Mouse (Mus musculus) liver, postnatal 0 days (tissue): ENCODE measurements at regions not wholly inside any gene's neighbourhood (a gene's known extent, or its start where the extent isn't known, plus 50 kb on each side); places are given as distances from the start of the nearest gene placed in this dataset.

Experiments
- ATAC-seq: fragments of 200-750 bp; cut with Nextera tagmentation; 2 replicates; pipeline ENCODE4 v1.8.0; 2017; ENCODE audit warnings: mild to moderate bottlenecking, moderate library complexity
- DNase-seq: peaks from one replicate; pipeline ENCODE4 v3.0.0-alpha.2; 2016
- H3K27ac ChIP-seq: fragments of 300-500 bp; sonication (generic); 2 replicates; pipeline ENCODE4 v1.5.1; 2014; ENCODE audit warnings: antibody characterized with exemption, moderate library complexity, mild to moderate bottlenecking, low read depth
- H3K27me3 ChIP-seq: fragments of 300-500 bp; sonication (generic); 2 replicates; pipeline ENCODE4 v1.6.1; 2014; ENCODE audit warnings: low read length, control low read depth, mixed read lengths; ENCODE audit not compliant: insufficient read depth
- H3K36me3 ChIP-seq: fragments of 300-500 bp; sonication (generic); replicated peaks from 2 replicates; pipeline ENCODE4 v1.6.1; 2014; ENCODE audit warnings: mild to moderate bottlenecking, control low read depth, low read length, moderate library complexity, mixed read lengths; ENCODE audit not compliant: insufficient read depth
- H3K4me1 ChIP-seq: fragments of 300-500 bp; sonication (generic); 2 replicates; pipeline ENCODE4 v1.6.1; 2014; ENCODE audit warnings: antibody characterized with exemption, mild to moderate bottlenecking, control low read depth; ENCODE audit not compliant: insufficient read depth
- H3K4me2 ChIP-seq: fragments of 300-500 bp; sonication (generic); 2 replicates; pipeline ENCODE4 v1.6.1; 2014; ENCODE audit warnings: low read depth, mild to moderate bottlenecking, low read length, moderate library complexity, mixed read lengths
- H3K4me3 ChIP-seq: fragments of 300-500 bp; sonication (generic); 2 replicates; pipeline ENCODE4 v1.5.1; 2014; ENCODE audit warnings: low read depth, low read length
- H3K9ac ChIP-seq: fragments of 300-500 bp; sonication (generic); replicated peaks from 2 replicates; pipeline ENCODE4 v1.6.1; 2014; ENCODE audit warnings: mild to moderate bottlenecking, moderate library complexity
- H3K9me3 ChIP-seq: fragments of 300-500 bp; sonication (generic); 2 replicates; pipeline ENCODE4 v1.6.1; 2016; ENCODE audit warnings: mild to moderate bottlenecking, control low read depth, low read length, mixed read lengths
- CTCF ChIP-seq: sonication (generic); IDR thresholded peaks from 2 replicates; pipeline ENCODE4 v1.5.1; 2016; ENCODE audit warnings: antibody characterized with exemption, low read depth
- EP300 ChIP-seq: IDR thresholded peaks from 2 replicates; pipeline ENCODE4 v1.6.1; 2016; ENCODE audit warnings: antibody characterized with exemption, low read depth, mild to moderate bottlenecking
- WGBS: fragments of 180-500 bp; shearing (Covaris S2); extraction: QIAGEN DNeasy Blood & Tissue Kit; methylation state at CpG from one replicate; pipeline ENCODE4 v1.1.7; 2014; ENCODE audit not compliant: insufficient replicate concordance; 5-methylcytosine and 5-hydroxymethylcytosine counted together

DNA sequence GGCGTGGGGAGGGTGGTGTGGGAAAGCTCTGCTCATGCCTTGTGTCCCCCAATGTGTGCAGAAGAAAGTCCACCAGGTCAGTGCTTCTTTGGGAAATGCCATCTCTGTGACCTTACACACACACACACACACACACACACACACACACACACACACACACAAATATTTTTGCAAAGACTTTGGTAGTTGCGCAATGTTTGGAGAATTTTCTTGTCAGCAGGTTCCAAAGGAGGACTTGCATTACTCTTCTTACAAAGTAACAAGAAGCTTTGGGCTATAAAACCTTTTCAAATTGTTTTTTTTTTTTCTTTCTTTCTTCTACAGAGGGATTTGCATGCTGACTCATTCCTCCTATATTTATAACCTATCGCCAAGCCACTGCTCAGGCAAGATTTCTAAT, 59.1 kb upstream of the Npvf start:
- Histone ChIP-seq H3K36me3 (no peaks in the 10 kb centered on the region), H3K4me3 (no peak overlapping the region), H3K4me1 (no peaks in the 10 kb centered on the region), H3K4me2 (no peak overlapping the region), H3K27me3 (no peaks in the 10 kb centered on the region), H3K9ac (no peak overlapping the region), H3K27ac (no peak overlapping the region), H3K9me3 (no peaks in the 10 kb centered on the region)
- ATAC-seq (no peak), DNase-seq (no peak)
- no peak for TF ChIP-seq EP300
- no peak for TF ChIP-seq CTCF
- 74% methylated on average over 3 of the region's 3 CpGs for WGBS

DNA sequence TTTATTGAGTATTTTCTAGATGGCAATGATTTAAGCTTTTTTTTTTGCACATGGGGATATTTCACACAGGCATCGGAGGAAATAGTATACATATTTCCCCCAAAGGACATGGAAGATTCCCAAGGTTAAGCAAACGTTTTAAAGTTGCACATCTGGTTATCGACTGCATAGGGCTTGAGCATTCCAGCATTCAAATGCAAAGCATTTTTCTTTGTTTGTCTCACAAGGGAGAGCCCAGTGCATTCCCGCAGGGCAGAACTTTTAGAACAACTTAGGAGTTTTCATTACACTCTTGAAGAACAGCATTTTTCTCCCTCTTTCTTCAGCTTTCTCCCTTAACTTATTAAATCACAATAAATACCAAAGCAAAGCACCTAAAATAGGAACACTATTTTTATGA, 64.4 kb upstream of the Npvf start:
- no peak for DNase-seq
- Histone ChIP-seq H3K9me3 (no peaks in the 10 kb centered on the region), H3K27me3 (no peaks in the 10 kb centered on the region), H3K36me3 (no peaks in the 10 kb centered on the region), H3K4me3 (no peak overlapping the region), H3K27ac (no peak overlapping the region), H3K4me1 (no peaks in the 10 kb centered on the region), H3K9ac (no peak overlapping the region), H3K4me2 (no peak overlapping the region)
- TF ChIP-seq CTCF (no peak), EP300 (no peak)
- ATAC-seq: no peak
- 54% methylated on average over 4 of the region's 4 CpGs for WGBS

- Histone ChIP-seq H3K4me3 (no peak overlapping the region), H3K4me2 (no peak overlapping the region), H3K36me3 (no peaks in the 10 kb centered on the region), H3K4me1 (no peaks in the 10 kb centered on the region), H3K9me3 (no peaks in the 10 kb centered on the region), H3K27ac (no peak overlapping the region), H3K27me3 (no peaks in the 10 kb centered on the region), H3K9ac (no peak overlapping the region)
- no peak for ATAC-seq
- WGBS: 62% methylated on average over 4 of the region's 4 CpGs
- TF ChIP-seq CTCF: no peak
- TF ChIP-seq EP300: no peak
- DNase-seq: no peak
Observed at GRCm38 (mm10) chr6:50720346-50720745, 66.1 kb upstream of the Npvf start.

DNA sequence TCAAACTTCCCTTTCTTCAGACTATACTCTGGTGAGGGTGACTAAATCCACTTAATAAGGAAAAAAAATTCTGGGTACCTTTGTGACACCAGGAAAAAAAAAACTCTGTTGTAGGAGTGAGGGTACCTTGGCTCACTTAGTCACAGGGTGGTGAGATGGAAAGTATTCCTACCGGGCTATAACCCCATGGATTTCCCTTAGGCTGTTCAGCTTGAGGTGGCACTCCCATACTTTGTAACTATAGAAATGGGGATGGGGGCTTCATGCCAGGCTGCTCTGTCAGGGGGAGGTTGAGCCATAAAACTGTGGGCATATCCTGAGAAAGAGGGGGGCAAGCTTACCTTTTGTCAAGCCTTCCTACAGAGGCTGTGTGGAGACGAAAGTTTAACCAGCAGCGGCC, 71.4 kb upstream of the Npvf start:
- H3K9me3 ChIP-seq: no peaks in the 10 kb centered on the region
- no peaks in the 10 kb centered on the region for H3K27me3 ChIP-seq
- no peak overlapping the region for H3K27ac ChIP-seq
- no peak overlapping the region for H3K9ac ChIP-seq
- ATAC-seq (no peak), DNase-seq (no peak)
- H3K4me1 ChIP-seq: peaks cover 2% of the 10 kb centered on the region; the same call in 1 of the 2 replicates
- 86% methylated on average over 3 of the region's 3 CpGs for WGBS
- H3K36me3 ChIP-seq: no peaks in the 10 kb centered on the region
- H3K4me2 ChIP-seq: no peak overlapping the region
- no peak overlapping the region for H3K4me3 ChIP-seq
- TF ChIP-seq CTCF: no peak
- TF ChIP-seq EP300: no peak

GRCm38 (mm10) chr6:50726166-50726591, 71.9 kb upstream of the Npvf start:
- ATAC-seq (no peak), DNase-seq (no peak)
- H3K27ac ChIP-seq: no peak overlapping the region
- WGBS: 75% methylated on average over 9 of the region's 9 CpGs
- no peaks in the 10 kb centered on the region for H3K36me3 ChIP-seq
- H3K4me3 ChIP-seq: no peak overlapping the region
- H3K4me2 ChIP-seq: no peak overlapping the region
- peaks cover 4% of the 10 kb centered on the region; the same call in 1 of the 2 replicates for H3K4me1 ChIP-seq
- no peak for TF ChIP-seq CTCF
- TF ChIP-seq EP300: no peak
- H3K9ac ChIP-seq: no peak overlapping the region
- no peaks in the 10 kb centered on the region for H3K27me3 ChIP-seq
- H3K9me3 ChIP-seq: no peaks in the 10 kb centered on the region

DNA sequence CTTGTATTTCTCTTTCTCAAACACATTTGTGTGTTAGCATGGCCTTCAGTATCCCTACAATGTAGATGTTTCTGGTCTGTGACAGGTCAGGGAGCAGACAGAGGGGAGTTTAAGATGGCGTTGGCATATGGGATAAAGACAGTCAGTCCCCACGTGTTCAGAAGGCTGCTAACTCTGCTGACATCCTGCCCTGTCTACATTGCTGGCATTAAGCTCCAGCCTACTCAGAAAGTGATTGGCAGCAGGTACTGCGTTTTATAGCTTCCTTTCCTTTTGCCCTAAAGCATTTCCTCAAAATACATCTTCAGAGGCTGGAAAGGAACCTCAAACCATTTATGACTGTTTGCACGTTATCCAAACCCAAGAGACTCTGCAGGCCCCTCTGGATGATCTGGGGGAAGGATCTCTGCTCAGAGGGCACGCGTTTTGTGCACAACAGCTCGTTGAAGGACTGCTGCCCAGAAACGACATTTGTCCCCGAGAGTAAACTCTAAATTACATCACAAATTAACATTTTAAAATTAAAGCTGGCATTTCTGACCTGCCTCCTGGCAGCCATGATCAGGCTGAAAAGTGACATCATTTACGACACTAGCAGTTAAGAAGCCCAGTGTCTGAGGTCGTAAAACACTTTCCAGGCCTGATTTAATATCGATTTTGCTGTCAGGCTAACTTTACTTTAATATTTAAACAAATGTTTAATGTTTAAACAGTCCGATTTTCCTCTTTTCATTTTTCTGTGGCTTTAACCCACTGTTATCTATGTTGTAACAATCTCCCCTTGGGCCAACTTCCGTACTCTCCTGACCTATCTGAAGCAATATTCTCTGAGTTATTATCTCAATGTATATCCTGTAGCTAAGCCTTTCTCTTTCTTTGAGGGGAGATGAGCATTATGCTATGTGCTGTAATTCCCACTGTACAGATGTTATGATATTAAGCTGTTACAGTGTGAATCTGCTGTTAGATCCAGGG, 76.8 kb upstream of the Npvf start:
- H3K4me3 ChIP-seq: no peak overlapping the region
- no peaks in the 10 kb centered on the region for H3K36me3 ChIP-seq
- no peaks in the 10 kb centered on the region for H3K27me3 ChIP-seq
- H3K27ac ChIP-seq: no peak overlapping the region
- no peaks in the 10 kb centered on the region for H3K9me3 ChIP-seq
- peaks cover 8% of the 10 kb centered on the region for H3K4me1 ChIP-seq
- H3K9ac ChIP-seq: no peak overlapping the region
- WGBS: 43% methylated on average over 14 of the region's 14 CpGs
- TF ChIP-seq EP300: no peak
- TF ChIP-seq CTCF: no peak
- no peak for DNase-seq
- no peak for ATAC-seq
- no peak overlapping the region; the same call in 1 of the 2 replicates for H3K4me2 ChIP-seq
